Mouse (Mus musculus) liver, embryonic 14.5 days (tissue): ENCODE data around the gene Lypd5. TPM values are rescaled to one million over a fixed set of nuclear protein-coding genes. Genes with fewer than 3 reads are reported as not detected.

Experiments used
- ATAC-seq: fragments of 200-750 bp; cut with Nextera tagmentation; 2 replicates; pipeline ENCODE4 v1.8.0; 2017; ENCODE audit warnings: moderate number of reproducible peaks, mild to moderate bottlenecking, moderate library complexity; ENCODE audit not compliant: insufficient read depth
- DNase-seq, 3 experiments: peaks; one replicate each; pipeline ENCODE4 v3.0.0-alpha.2; 2012 to 2013; ENCODE audit warnings: low read depth in 3 of 3, low spot score in 3 of 3
- H3K27ac ChIP-seq: fragments of 300-500 bp; sonication (generic); 2 replicates; pipeline ENCODE4 v1.5.1; 2014; ENCODE audit warnings: moderate library complexity, mild to moderate bottlenecking, control low read depth, inconsistent platforms
- H3K27me3 ChIP-seq: fragments of 300-500 bp; sonication (generic); 2 replicates; pipeline ENCODE4 v1.6.1; 2014; ENCODE audit warnings: mild to moderate bottlenecking, low read length, moderate library complexity; ENCODE audit not compliant: control insufficient read depth, insufficient read depth
- H3K36me3 ChIP-seq: fragments of 300-500 bp; sonication (generic); replicated peaks from 2 replicates; pipeline ENCODE4 v1.6.1; 2014; ENCODE audit warnings: low read depth; ENCODE audit not compliant: control insufficient read depth, insufficient read depth
- H3K4me1 ChIP-seq, 2 experiments: fragments of 200-500 bp in 1 of 2; fragments of 300-500 bp in 1 of 2; sonication (generic) in 1 of 2; replicated peaks; 2 replicates each; pipeline ENCODE4 v1.6.1; 2012 to 2014; ENCODE audit warnings: antibody characterized with exemption in 1 of 2, inconsistent platforms in 1 of 2, low read length in 1 of 2; ENCODE audit not compliant: control insufficient read depth in 2 of 2, insufficient read depth in 2 of 2
- H3K4me2 ChIP-seq: fragments of 300-500 bp; sonication (generic); 2 replicates; pipeline ENCODE4 v1.6.1; 2014; ENCODE audit warnings: low read depth, mild to moderate bottlenecking, control low read depth, moderate library complexity
- H3K4me3 ChIP-seq, 2 experiments: fragments of 200-500 bp in 1 of 2; fragments of 300-500 bp in 1 of 2; sonication (generic) in 1 of 2; 2 replicates each; pipeline ENCODE4 v1.5.1; 2012 to 2014; ENCODE audit warnings: low read depth in 2 of 2, low read length in 2 of 2, mild to moderate bottlenecking in 2 of 2, control low read depth in 1 of 2, inconsistent platforms in 1 of 2, moderate library complexity in 1 of 2; ENCODE audit not compliant: insufficient read depth in 1 of 2
- H3K9ac ChIP-seq: fragments of 300-500 bp; sonication (generic); replicated peaks from 2 replicates; pipeline ENCODE4 v1.6.1; 2014; ENCODE audit warnings: mild to moderate bottlenecking, control low read depth, moderate library complexity
- H3K9me3 ChIP-seq: fragments of 300-500 bp; sonication (generic); 2 replicates; pipeline ENCODE4 v1.6.1; 2016; ENCODE audit warnings: low read length, mixed read lengths; ENCODE audit not compliant: control insufficient read depth
- CTCF ChIP-seq: IDR thresholded peaks from 2 replicates; pipeline ENCODE4 v1.5.1; 2016; ENCODE audit warnings: antibody characterized with exemption, low read depth, control low read depth
- EP300 ChIP-seq: IDR thresholded peaks from 2 replicates; pipeline ENCODE4 v1.6.1; 2016; ENCODE audit warnings: antibody characterized with exemption, low read depth
- WGBS: fragments of 180-500 bp; shearing (Covaris S2); extraction: QIAGEN DNeasy Blood & Tissue Kit; methylation state at CpG from one replicate; pipeline ENCODE4 v1.1.7; 2014; ENCODE audit not compliant: insufficient replicate concordance; 5-methylcytosine and 5-hydroxymethylcytosine counted together
- polyA plus RNA-seq, 2 experiments: library from polyadenylated mRNA; depleted of rRNA in 1 of 2; stranded (reverse) in 1 of 2; unstranded in 1 of 2; fragments of >200 nt; fragmentation: Nextera tagmentation in 1 of 2; extraction: Ambion mirVana in 1 of 2; gene quantifications; 2 replicates each; pipeline versions ENCODE4 v1.2.1 to v1.2.3; 2012 to 2014

The Lypd5 gene
- polyA plus RNA-seq, 2 experiments = not detected

DNA sequence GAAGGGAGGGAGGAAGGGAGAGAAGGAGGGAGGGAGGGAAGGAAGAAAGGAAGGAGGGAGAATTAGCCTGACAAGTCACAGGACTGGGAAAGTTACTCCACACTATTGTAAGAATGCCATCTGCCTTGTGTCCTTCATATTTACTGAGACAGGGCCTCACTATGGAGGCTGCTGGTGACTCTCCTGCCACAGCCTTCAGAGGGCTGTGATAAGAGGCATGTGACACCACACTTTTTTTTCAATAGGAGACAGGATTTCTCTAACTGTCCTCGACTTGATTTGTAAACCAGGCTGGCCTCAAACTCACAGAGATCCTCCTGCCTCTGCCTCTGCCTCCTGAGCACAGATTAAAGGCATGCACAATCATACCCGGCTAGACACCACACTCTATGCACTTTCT, 42.7 kb downstream of the Lypd5 start:
- H3K27me3 ChIP-seq = no peaks in the 10 kb centered on the region
- no peak overlapping the region for H3K4me2 ChIP-seq
- 47% methylated on average over 2 of the region's 2 CpGs for WGBS
- no peak for ATAC-seq
- no peak for DNase-seq
- H3K27ac ChIP-seq = no peak overlapping the region
- H3K4me3 ChIP-seq = no peak overlapping the region
- no peak overlapping the region for H3K9ac ChIP-seq
- TF ChIP-seq CTCF (no peak), EP300 (no peak)
- peaks cover 1% of the 10 kb centered on the region for H3K36me3 ChIP-seq
- peaks cover 47 to 55% of the 10 kb centered on the region in 2 experiments for H3K4me1 ChIP-seq
- H3K9me3 ChIP-seq = no peaks in the 10 kb centered on the region

DNA sequence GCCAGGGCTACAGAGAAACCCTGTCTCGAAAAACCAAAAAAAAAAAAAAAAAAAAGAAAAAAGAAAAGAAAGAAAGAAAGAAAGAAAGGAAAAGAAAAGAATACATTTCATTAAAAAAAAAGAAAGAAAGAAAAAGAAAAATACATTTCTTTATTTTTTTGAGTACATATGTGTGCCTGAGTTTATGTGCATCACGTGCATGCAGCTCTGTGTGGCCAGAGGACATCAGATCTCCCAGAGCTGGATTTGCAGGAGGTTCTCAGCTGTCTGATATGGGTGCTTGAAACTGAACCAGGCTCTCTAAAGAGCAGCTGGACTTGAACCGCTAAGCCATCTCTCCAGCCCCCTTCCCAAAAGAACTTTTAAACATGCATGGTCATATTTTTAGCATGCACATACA, 45.1 kb downstream of the Lypd5 start:
- Histone ChIP-seq H3K27me3 (no peaks in the 10 kb centered on the region), H3K4me3 (no peak overlapping the region), H3K4me2 (peak overlapping the region; percentile 90), H3K36me3 (no peaks in the 10 kb centered on the region), H3K9ac (peak overlapping the region; percentile 66), H3K9me3 (no peaks in the 10 kb centered on the region), H3K4me1 (peaks cover 57 to 65% of the 10 kb centered on the region in 2 experiments), H3K27ac (peak overlapping the region; percentile 80)
- TF ChIP-seq EP300 (no peak), CTCF (no peak)
- ATAC-seq (peak; percentile 29; the same call in 1 of the 2 replicates), DNase-seq (no peak)
- 17% methylated on average over 2 of the region's 3 CpGs for WGBS

DNA sequence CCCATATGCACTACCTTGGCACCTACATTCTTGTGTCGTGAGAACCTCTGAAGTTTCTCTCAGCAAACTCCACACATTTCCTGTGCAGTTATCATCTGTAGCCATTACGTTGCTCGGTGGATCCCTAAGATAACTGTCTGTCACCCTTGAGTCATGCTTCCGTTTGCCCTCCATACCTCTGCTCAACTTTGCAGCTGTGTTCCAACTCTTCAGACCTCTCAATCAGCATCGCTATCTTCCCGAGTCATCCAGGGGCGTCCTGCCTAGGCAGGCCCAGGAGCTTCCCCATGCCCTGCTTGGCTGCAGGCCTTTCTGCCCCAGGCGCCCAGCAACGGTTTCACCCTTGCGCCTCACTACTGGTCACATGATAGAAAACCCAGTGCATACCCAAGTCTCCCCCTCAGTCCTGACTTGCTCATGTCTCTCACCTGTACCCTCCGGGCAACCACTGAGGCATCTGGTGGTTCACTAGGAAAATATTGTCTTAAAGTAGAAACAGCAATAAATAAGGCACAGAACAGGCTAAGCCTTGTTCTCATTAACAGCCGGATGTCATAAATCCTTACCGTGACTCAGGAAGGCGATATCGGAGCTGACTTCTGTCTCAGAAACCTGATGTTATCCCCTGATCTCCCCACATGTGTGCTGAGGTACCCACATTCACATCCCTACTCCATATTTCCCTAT, 45.6 kb downstream of the Lypd5 start:
- TF ChIP-seq CTCF (no peak), EP300 (peak; percentile 66)
- DNase-seq (no peak), ATAC-seq (peak; percentile 40; the same call in 1 of the 2 replicates)
- H3K4me3 ChIP-seq = peak overlapping the region in 1 of 2 experiments; percentile 10; a peak in 2 of 4 replicates
- peak overlapping the region; percentile 90 for H3K4me2 ChIP-seq
- peaks cover 55 to 60% of the 10 kb centered on the region in 2 experiments for H3K4me1 ChIP-seq
- peak overlapping the region; percentile 80 for H3K27ac ChIP-seq
- 14% methylated on average over 15 of the region's 15 CpGs for WGBS
- no peaks in the 10 kb centered on the region for H3K9me3 ChIP-seq
- H3K27me3 ChIP-seq = no peaks in the 10 kb centered on the region
- H3K36me3 ChIP-seq = no peaks in the 10 kb centered on the region
- peak overlapping the region; percentile 66 for H3K9ac ChIP-seq

DNA sequence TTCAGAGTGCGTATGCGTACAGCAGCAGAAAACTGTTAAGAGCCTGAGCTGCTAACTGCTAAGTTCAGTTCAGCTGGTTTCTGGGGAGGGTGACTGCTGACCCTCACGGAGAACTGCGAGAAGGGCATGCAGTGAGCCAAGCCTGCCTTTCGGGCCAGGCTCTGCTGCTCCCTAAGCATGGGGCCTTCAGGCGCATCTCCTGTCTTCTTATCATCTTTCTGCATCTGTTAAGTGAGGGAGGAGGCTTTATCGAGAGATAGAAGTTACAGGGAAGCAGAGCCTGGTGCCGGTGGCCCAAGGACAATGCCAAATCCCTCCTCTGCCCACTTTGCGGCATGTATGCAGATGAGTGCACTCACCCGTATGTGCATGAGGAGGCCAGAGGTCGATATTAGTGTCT, 47.8 kb downstream of the Lypd5 start:
- peak overlapping the region; percentile 14 to 43 for H3K4me3 ChIP-seq
- H3K4me2 ChIP-seq = peak overlapping the region; percentile 90
- peak; percentile 59 to 76 (median 65) for DNase-seq
- peaks cover 54 to 57% of the 10 kb centered on the region in 2 experiments for H3K4me1 ChIP-seq
- H3K9ac ChIP-seq = peak overlapping the region; percentile 71
- 27% methylated on average over 11 of the region's 11 CpGs for WGBS
- H3K27ac ChIP-seq = peak overlapping the region; percentile 80
- no peaks in the 10 kb centered on the region for H3K27me3 ChIP-seq
- no peaks in the 10 kb centered on the region for H3K36me3 ChIP-seq
- no peaks in the 10 kb centered on the region for H3K9me3 ChIP-seq
- peak; percentile 16 for ATAC-seq
- TF ChIP-seq CTCF (no peak), EP300 (peak; percentile 82)

DNA sequence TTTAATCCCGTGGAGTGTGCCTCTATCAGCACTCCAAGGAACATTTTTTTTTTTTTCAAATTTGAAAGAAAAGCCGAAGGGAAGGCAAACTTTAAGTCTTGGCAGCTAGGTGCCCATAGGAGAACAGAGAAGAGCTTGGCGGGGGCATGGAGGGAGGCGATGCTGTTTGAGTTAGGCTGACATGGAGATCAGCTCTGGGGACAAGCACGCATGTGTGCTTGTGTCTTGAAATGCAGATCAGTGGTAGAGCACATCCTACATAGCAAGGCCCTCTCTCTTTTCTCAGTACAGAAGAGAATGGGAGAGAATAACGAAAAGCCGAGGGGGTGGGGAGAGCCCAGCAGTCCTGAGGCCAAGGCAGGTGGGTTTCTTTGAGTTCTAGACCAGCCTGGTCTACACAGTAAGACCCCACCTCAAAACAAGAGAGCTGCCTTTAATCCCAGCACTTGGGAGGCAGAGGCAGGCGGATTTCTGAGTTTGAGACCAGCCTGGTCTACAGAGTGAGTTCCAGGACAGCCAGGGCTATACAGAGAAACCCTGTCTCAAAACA, 49.4 kb downstream of the Lypd5 start:
- Histone ChIP-seq H3K4me3 (peak overlapping the region; percentile 68 to 74), H3K27ac (peak overlapping the region; percentile 92), H3K36me3 (no peaks in the 10 kb centered on the region; the same call in 1 of the 2 replicates), H3K4me1 (peaks cover 46 to 52% of the 10 kb centered on the region in 2 experiments), H3K4me2 (peak overlapping the region; percentile 90), H3K9ac (peak overlapping the region; percentile 80), H3K9me3 (no peaks in the 10 kb centered on the region), H3K27me3 (no peaks in the 10 kb centered on the region)
- ATAC-seq (no peak), DNase-seq (no peak)
- TF ChIP-seq CTCF = no peak
- no peak for TF ChIP-seq EP300
- WGBS = 68% methylated on average over 8 of the region's 8 CpGs
